Mouse (Mus musculus) liver, embryonic 14.5 days (tissue): ENCODE results near the gene Hoxb5.

Experiments
- CTCF ChIP-seq: IDR thresholded peaks from 2 replicates; pipeline ENCODE4 v1.5.1; 2016; ENCODE audit warnings: antibody characterized with exemption, low read depth, control low read depth
- EP300 ChIP-seq: IDR thresholded peaks from 2 replicates; pipeline ENCODE4 v1.6.1; 2016; ENCODE audit warnings: antibody characterized with exemption, low read depth

DNA sequence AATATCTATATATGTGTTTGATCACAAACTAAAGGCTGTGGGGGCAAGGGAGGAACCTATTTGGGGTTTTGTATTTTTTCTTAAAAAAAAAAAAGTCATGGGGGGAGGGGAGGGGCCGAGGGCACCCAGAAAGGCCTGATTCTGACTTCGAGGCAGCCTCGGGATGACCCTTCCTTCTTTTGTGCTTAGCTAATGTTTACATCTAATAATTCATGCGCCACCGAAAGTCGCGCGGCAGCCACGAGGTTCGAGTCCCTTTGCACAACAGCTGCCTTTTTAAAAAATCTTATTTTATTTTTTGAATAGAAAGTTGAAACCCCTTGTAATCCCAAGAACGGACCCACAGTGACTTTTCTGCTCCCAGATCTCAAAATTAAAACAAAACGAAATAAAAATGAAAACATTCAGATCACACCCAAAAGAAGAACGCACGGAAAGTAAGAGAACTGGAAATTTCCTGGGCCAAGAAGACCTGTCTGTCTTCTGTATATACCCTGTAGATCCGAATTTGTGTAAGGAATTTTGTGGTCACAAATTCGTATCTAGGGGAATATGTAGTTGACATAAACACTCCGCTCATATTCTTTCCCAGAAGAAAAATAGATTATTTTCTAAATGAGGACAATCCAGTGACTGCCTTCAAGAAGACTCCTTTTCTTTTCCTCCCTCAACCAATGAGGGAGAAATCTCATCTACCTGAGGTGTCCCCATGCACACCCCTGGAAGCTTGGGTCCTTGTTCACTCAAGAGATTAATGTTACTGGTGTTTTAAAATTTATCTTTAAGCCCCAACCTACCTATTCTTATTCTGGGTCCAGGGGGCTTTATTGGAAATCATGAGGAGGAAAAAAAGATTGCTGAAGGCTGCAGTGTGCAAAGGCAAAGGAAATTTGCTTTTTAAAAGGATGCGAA is 13.8 kb downstream of the Hoxb5 start:
- no peak for TF ChIP-seq CTCF
- TF ChIP-seq EP300 = no peak
